Mouse (Mus musculus) cerebellum, adult 2 months (tissue): ENCODE results near the gene Grb7. TPM values are rescaled to one million over a fixed set of nuclear protein-coding genes. Genes with fewer than 3 reads are reported as not detected.

ENCODE experiments used
- DNase-seq, 2 experiments: peaks; one replicate each; pipeline ENCODE4 v3.0.0; 2021
- H3K27ac ChIP-seq: fragments of 200-500 bp; 2 replicates; pipeline ENCODE4 v1.5.1; 2012; ENCODE audit warnings: low read length, control low read depth, inconsistent platforms; ENCODE audit not compliant: insufficient read depth
- H3K27me3 ChIP-seq: fragments of 200-500 bp; 2 replicates; pipeline ENCODE4 v1.6.1; 2012; ENCODE audit warnings: inconsistent platforms, mild to moderate bottlenecking, low read length, moderate library complexity; ENCODE audit not compliant: control insufficient read depth, insufficient read depth
- H3K4me1 ChIP-seq: fragments of 200-500 bp; 2 replicates; pipeline ENCODE4 v1.6.1; 2011; ENCODE audit warnings: low read length; ENCODE audit not compliant: control insufficient read depth, insufficient read depth
- H3K4me3 ChIP-seq: fragments of 200-500 bp; replicated peaks from 2 replicates; pipeline ENCODE3; 2011; ENCODE audit warnings: mild to moderate bottlenecking, low read depth, low read length, control low read depth; ENCODE audit not compliant: insufficient read depth
- CTCF ChIP-seq: fragments of 200-500 bp; IDR thresholded peaks from 2 replicates; pipeline ENCODE4 v1.5.1; 2011; ENCODE audit warnings: low read depth, mild to moderate bottlenecking, control low read depth, low read length, moderate library complexity, borderline replicate concordance; ENCODE audit not compliant: insufficient read depth
- POLR2A ChIP-seq: fragments of 200-500 bp; IDR thresholded peaks from 2 replicates; pipeline ENCODE4 v1.6.1; 2011; ENCODE audit warnings: low read length, control low read depth, borderline replicate concordance; ENCODE audit not compliant: insufficient read depth
- WGBS: fragments of 180-500 bp; shearing (Covaris S2); methylation state at CpG from one replicate; pipeline ENCODE4 v1.1.7; 2018; 5-methylcytosine and 5-hydroxymethylcytosine counted together
- polyA plus RNA-seq: library from polyadenylated mRNA; depleted of rRNA; stranded (reverse); fragments of >200 nt; gene quantifications from 2 replicates; pipeline ENCODE4 v1.2.3, GENCODE M21; 2012; rRNA removed

Gene Grb7
- polyA plus RNA-seq, 1 experiment: 15.8 TPM

DNA sequence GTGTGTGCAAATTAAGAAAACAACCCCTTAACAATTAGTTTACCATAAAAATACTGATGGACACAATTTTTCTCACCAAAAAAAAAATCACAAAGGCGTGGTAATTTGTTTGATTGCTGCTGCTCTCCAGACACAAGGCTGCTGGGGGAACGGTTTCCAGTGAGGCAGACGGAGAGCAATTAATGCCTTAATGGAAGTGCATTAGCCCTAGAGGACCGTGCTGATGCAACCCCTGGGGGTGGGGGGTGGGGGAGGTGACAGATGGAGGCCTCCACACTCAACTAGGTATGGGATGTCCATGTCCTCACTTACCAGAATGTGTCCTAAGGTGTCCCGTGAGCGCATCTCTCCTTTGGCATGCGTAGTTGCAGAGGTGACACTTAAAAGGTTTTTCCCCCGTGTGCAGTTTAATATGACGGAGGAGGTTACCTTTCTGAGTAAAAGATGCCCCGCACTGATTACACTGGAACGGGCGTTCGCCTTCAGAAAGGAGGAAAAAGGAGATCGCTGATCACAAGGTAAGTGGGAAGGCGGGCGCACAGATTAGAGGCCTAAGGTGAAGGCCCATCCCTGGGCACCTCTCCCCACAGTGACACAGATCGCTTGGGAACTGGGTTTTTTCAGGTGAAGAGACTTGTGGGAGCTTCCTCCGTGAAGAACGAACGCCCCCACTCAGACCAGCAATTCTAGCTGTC is 42.5 kb downstream of the Grb7 start:
- no peak for DNase-seq
- TF ChIP-seq POLR2A: no peak
- Histone ChIP-seq H3K27me3 (no peaks in the 10 kb centered on the region), H3K4me1 (no peaks in the 10 kb centered on the region), H3K4me3 (no peak overlapping the region), H3K27ac (no peak overlapping the region)
- WGBS: 75% methylated on average over 20 of the region's 20 CpGs

DNA sequence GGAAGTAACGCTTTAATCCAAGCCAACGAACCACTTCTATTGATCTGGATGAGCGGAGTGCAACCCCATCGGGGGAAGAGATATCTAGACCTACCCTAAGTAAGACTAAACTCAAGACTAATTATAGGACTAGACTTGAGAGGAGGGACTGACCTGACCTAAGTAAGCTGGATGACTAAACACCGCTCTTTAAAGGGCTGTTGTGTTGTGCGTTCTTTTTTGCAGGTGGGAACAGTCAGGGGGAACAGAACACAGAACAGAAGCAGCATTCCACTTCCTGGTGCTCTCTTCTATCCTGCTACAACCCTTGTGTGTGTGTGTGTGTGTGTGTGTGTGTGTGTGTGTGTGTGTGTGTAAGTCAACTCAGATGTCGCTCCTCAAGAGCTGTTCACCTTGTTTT is 45.4 kb downstream of the Grb7 start:
- Histone ChIP-seq H3K27ac (no peak overlapping the region), H3K4me1 (no peaks in the 10 kb centered on the region), H3K27me3 (no peaks in the 10 kb centered on the region), H3K4me3 (no peak overlapping the region)
- DNase-seq: no peak
- TF ChIP-seq POLR2A: no peak
- TF ChIP-seq CTCF: no peak
- 80% methylated on average over 7 of the region's 7 CpGs for WGBS

- H3K4me1 ChIP-seq: no peaks in the 10 kb centered on the region
- no peak overlapping the region for H3K4me3 ChIP-seq
- TF ChIP-seq POLR2A (no peak), CTCF (no peak)
- no peak overlapping the region for H3K27ac ChIP-seq
- no peaks in the 10 kb centered on the region for H3K27me3 ChIP-seq
- no peak for DNase-seq
- 30% methylated on average over 7 of the region's 7 CpGs for WGBS
Observed at GRCm38 (mm10) chr11:98492959-98493358, 46.8 kb downstream of the Grb7 start.

DNA sequence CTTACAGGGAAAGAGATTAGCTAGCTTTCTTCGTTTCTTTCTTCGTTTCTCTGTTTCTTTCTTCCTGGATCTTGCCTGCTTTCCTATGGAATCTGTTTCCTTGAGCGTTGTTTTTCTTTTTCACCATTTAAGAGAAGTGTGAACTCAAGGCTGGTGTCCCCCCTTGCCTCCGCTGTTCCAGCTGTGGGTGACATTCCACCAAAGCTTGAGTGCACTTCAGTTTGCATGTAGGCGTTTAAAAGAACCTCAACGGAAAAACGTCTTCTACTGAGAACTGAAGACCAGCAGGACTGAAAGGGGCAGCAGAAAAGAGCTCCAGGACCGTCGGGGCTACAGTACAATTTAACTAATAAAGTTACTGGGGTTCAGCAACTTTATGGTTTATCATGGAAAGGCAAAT is 47.2 kb downstream of the Grb7 start:
- H3K27me3 ChIP-seq: no peaks in the 10 kb centered on the region
- no peak for DNase-seq
- 59% methylated on average over 9 of the region's 9 CpGs for WGBS
- H3K4me3 ChIP-seq: no peak overlapping the region
- H3K27ac ChIP-seq: no peak overlapping the region
- TF ChIP-seq POLR2A (no peak), CTCF (no peak)
- H3K4me1 ChIP-seq: no peaks in the 10 kb centered on the region

GRCm38 (mm10) chr11:98495176-98495719 is 49.1 kb downstream of the Grb7 start:
- WGBS: 85% methylated on average over 5 of the region's 5 CpGs
- Histone ChIP-seq H3K27ac (no peak overlapping the region), H3K4me1 (no peaks in the 10 kb centered on the region), H3K4me3 (no peak overlapping the region), H3K27me3 (no peaks in the 10 kb centered on the region)
- TF ChIP-seq CTCF (no peak), POLR2A (no peak)
- DNase-seq: no peak

DNA sequence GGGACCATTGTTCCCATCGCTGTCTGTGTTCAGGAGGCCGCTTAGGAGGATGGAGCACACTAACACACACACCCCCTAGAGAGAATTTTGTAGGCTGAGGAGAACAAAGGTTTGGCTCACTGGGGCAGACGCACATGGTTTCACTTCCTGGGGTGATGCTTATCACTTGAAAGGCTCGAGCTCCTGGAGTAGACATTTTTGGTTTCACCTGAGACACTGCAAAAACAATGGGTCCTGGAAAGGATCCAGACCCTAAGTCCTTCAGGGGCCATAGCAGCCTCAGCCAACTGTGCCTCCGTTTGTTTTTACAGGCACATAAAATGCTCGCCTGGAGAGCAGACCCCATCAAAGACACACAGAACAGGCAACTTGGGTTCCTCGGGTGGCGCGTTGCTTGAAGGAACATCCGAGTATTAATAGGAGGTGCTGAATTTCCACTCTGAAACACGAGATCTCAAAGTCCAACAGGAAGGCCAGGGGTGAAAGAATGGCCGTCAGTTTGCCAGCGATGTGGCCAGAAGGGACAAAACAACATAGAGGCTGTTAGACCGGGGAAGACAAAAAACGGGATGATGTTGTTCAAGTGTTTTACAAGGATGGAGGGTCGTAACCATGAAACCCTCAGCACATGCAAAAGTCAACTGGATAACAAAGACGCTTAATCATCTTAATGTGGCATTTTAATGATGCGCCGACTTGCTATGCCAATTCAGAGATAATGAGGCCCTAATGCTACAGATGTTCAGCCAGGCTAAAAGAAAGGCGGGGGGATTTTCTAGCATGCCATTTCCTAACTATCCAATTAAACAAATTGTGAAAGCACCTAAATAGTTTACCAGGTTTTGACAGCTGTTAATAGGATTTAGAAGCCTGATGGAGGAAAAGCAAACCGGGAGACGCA is 51.4 kb downstream of the Grb7 start:
- Histone ChIP-seq H3K27me3 (no peaks in the 10 kb centered on the region), H3K4me1 (no peaks in the 10 kb centered on the region), H3K27ac (no peak overlapping the region), H3K4me3 (no peak overlapping the region)
- TF ChIP-seq CTCF (no peak), POLR2A (no peak)
- WGBS: 60% methylated on average over 22 of the region's 22 CpGs
- DNase-seq: no peak

DNA sequence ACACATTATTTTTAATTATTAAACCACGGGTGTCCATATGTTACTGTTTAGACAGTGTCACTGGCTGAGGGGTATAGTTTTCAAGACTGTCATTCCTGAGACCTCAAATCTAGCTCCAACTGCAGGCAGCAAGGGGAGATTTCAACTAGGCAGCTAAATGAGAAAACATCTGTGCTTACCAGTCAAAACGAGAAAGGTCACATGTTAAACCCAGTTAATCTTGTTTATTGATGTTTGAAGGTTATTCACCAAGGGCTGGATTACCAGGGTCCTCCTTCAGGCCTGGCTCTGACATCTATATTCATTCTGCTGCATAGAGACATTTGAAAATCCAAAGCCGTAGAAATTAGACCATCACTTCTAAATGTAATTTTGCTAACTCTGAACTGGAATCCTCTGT is 58.7 kb downstream of the Grb7 start:
- 65% methylated on average over 3 of the region's 3 CpGs for WGBS
- no peak overlapping the region for H3K27ac ChIP-seq
- no peak overlapping the region for H3K4me3 ChIP-seq
- no peak for TF ChIP-seq CTCF
- TF ChIP-seq POLR2A: no peak
- H3K4me1 ChIP-seq: peaks cover 7% of the 10 kb centered on the region; the same call in 1 of the 2 replicates
- no peak for DNase-seq
- H3K27me3 ChIP-seq: no peaks in the 10 kb centered on the region; the same call in 1 of the 2 replicates

Other genes with a start within 250 kb of the Grb7 start
- 23.3 and 24.9 TPM in 2 replicates for gene Cdk12, start 243.3 kb upstream of the Grb7 start, polyA plus RNA-seq
- gene Neurod2, start 116.7 kb upstream of the Grb7 start, polyA plus RNA-seq: 57.4 and 68.4 TPM in 2 replicates
- 150 and 173 TPM in 2 replicates for gene Ppp1r1b, start 98.0 kb upstream of the Grb7 start, polyA plus RNA-seq
- gene Stard3, start 88.0 kb upstream of the Grb7 start, polyA plus RNA-seq: 53.5 and 56.1 TPM in 2 replicates
- gene Tcap, start 62.6 kb upstream of the Grb7 start, polyA plus RNA-seq: 0.95 and 1.3 TPM in 2 replicates
- gene Pnmt, start 59.9 kb upstream of the Grb7 start, polyA plus RNA-seq: 0.26 and 0.40 TPM in 2 replicates
- gene Pgap3, start 45.9 kb upstream of the Grb7 start, polyA plus RNA-seq: 13.2 and 14.1 TPM in 2 replicates
- 1.6 and 1.8 TPM in 2 replicates for gene Erbb2, start 33.9 kb upstream of the Grb7 start, polyA plus RNA-seq
- 182 and 183 TPM in 2 replicates for gene Mien1, start 7.4 kb upstream of the Grb7 start, polyA plus RNA-seq
- 0.07 and 0.10 TPM in 2 replicates for gene Ikzf3, start 99.6 kb downstream of the Grb7 start, polyA plus RNA-seq
- 0.13 and 0.20 TPM in 2 replicates for gene Zpbp2, start 104.7 kb downstream of the Grb7 start, polyA plus RNA-seq
- gene Ormdl3, start 141.0 kb downstream of the Grb7 start, polyA plus RNA-seq: 64.6 and 66.8 TPM in 2 replicates
- gene Lrrc3c, start 151.9 kb downstream of the Grb7 start, polyA plus RNA-seq: 0.41 TPM in 1 of 2 replicates, not detected in the other
- 0.33 and 0.35 TPM in 2 replicates for gene Gm12355, start 179.3 kb downstream of the Grb7 start, polyA plus RNA-seq
- gene Gsdma3, start 180.0 kb downstream of the Grb7 start, polyA plus RNA-seq: not detected in 2 replicates
- gene Gsdma2, start 200.4 kb downstream of the Grb7 start, polyA plus RNA-seq: not detected in 2 replicates
- 0.13 and 0.28 TPM in 2 replicates for gene Gsdma, start 218.0 kb downstream of the Grb7 start, polyA plus RNA-seq
- gene Psmd3, start 236.2 kb downstream of the Grb7 start, polyA plus RNA-seq: 205 and 207 TPM in 2 replicates